Mouse (Mus musculus) midbrain, postnatal 0 days (tissue): ENCODE data around the gene Iqcd. TPM values are rescaled to one million over a fixed set of nuclear protein-coding genes. Genes with fewer than 3 reads are reported as not detected.
A peak's percentile ranks its signal among the peaks of the same experiment; 100 is the strongest.

Source experiments
- ATAC-seq: fragments of 200-750 bp; cut with Nextera tagmentation; 2 replicates; pipeline ENCODE4 v1.8.0; 2017; ENCODE audit warnings: moderate number of reproducible peaks, mild to moderate bottlenecking, moderate TSS enrichment, moderate library complexity; ENCODE audit not compliant: low FRiP score
- DNase-seq: peaks from one replicate; pipeline ENCODE4 v3.0.0-alpha.2; 2015; ENCODE audit warnings: low spot score
- H3K27ac ChIP-seq: fragments of 300-500 bp; sonication (generic); 2 replicates; pipeline ENCODE4 v1.5.1; 2014; ENCODE audit warnings: low read depth, mild to moderate bottlenecking, low read length, mixed read lengths
- H3K27me3 ChIP-seq: fragments of 300-500 bp; sonication (generic); 2 replicates; pipeline ENCODE4 v1.6.1; 2014; ENCODE audit warnings: low read length, control low read depth, mixed read lengths; ENCODE audit not compliant: insufficient read depth
- H3K36me3 ChIP-seq: fragments of 300-500 bp; sonication (generic); 2 replicates; pipeline ENCODE4 v1.6.1; 2014; ENCODE audit warnings: low read length, control low read depth, mixed read lengths; ENCODE audit not compliant: insufficient read depth
- H3K4me1 ChIP-seq: fragments of 300-500 bp; sonication (generic); 2 replicates; pipeline ENCODE4 v1.6.1; 2014; ENCODE audit warnings: mild to moderate bottlenecking, control low read depth, antibody characterized with exemption, low read length, mixed read lengths; ENCODE audit not compliant: insufficient read depth
- H3K4me2 ChIP-seq: fragments of 300-500 bp; sonication (generic); 2 replicates; pipeline ENCODE4 v1.6.1; 2014; ENCODE audit warnings: low read depth, mild to moderate bottlenecking, low read length, mixed read lengths; ENCODE audit not compliant: poor library complexity, severe bottlenecking
- H3K4me3 ChIP-seq: fragments of 300-500 bp; sonication (generic); 2 replicates; pipeline ENCODE4 v1.5.1; 2014; ENCODE audit warnings: low read depth, mild to moderate bottlenecking, low read length, moderate library complexity
- H3K9ac ChIP-seq: fragments of 300-500 bp; sonication (generic); replicated peaks from 2 replicates; pipeline ENCODE4 v1.6.1; 2014; ENCODE audit warnings: mild to moderate bottlenecking, low read length, moderate library complexity, mixed read lengths; ENCODE audit not compliant: poor library complexity, severe bottlenecking
- H3K9me3 ChIP-seq: fragments of 300-500 bp; sonication (generic); 2 replicates; pipeline ENCODE4 v1.6.1; 2016; ENCODE audit warnings: low read length, control low read depth
- CTCF ChIP-seq: IDR thresholded peaks from 2 replicates; pipeline ENCODE4 v1.5.1; 2016; ENCODE audit warnings: antibody characterized with exemption, mild to moderate bottlenecking
- WGBS: fragments of 180-500 bp; shearing (Covaris S2); extraction: QIAGEN DNeasy Blood & Tissue Kit; methylation state at CpG from one replicate; pipeline ENCODE4 v1.1.7; 2014; 5-methylcytosine and 5-hydroxymethylcytosine counted together
- polyA plus RNA-seq: library from polyadenylated mRNA; unstranded; fragments of >200 nt; fragmentation: Nextera tagmentation; extraction: Ambion mirVana; gene quantifications from 2 replicates; pipeline ENCODE4 v1.2.1, GENCODE M21; 2015
- total RNA-seq: library from RNA; depleted of rRNA; stranded (reverse); fragments of >200 nt; gene quantifications from 2 replicates; pipeline ENCODE4 v1.2.3, GENCODE M21; 2014

Iqcd gene
- total and polyA plus RNA-seq, 2 experiments from 2014 or later: 1.3 to 1.5 TPM

GRCm38 (mm10) chr5:120603515-120603914 lies 14.7 kb downstream of the Iqcd start:
- ATAC-seq: no peak
- DNase-seq: no peak
- no peaks in the 10 kb centered on the region for H3K4me1 ChIP-seq
- 51% methylated on average over 7 of the region's 7 CpGs for WGBS
- no peak overlapping the region for H3K4me2 ChIP-seq
- 0 out of 2 replicates have a peak, but pooled peaks cover 3% of the 10 kb centered on the region for H3K36me3 ChIP-seq
- H3K9me3 ChIP-seq: no peaks in the 10 kb centered on the region
- no peaks in the 10 kb centered on the region for H3K27me3 ChIP-seq
- H3K4me3 ChIP-seq: no peak overlapping the region
- H3K9ac ChIP-seq: no peak overlapping the region
- no peak overlapping the region for H3K27ac ChIP-seq
- no peak for TF ChIP-seq CTCF

GRCm38 (mm10) chr5:120604839-120605238 lies 16.0 kb downstream of the Iqcd start:
- Histone ChIP-seq H3K9ac (peak overlapping the region; percentile 59), H3K4me1 (no peaks in the 10 kb centered on the region), H3K9me3 (no peaks in the 10 kb centered on the region), H3K36me3 (0 out of 2 replicates have a peak, but pooled peaks cover 4% of the 10 kb centered on the region), H3K4me2 (peak overlapping the region; percentile 64), H3K27me3 (no peaks in the 10 kb centered on the region), H3K27ac (peak overlapping the region; percentile 82), H3K4me3 (peak overlapping the region; percentile 34)
- 3% methylated on average over 6 of the region's 6 CpGs for WGBS
- DNase-seq (peak; percentile 92), ATAC-seq (peak; percentile 65; the same call in 1 of the 2 replicates)
- peak; percentile 90 for TF ChIP-seq CTCF

- DNase-seq: peak; percentile 36
- peak overlapping the region; percentile 64 for H3K4me2 ChIP-seq
- 2% methylated on average over 10 of the region's 10 CpGs for WGBS
- H3K27me3 ChIP-seq: no peaks in the 10 kb centered on the region
- H3K9ac ChIP-seq: peak overlapping the region; percentile 59
- TF ChIP-seq CTCF: no peak
- no peaks in the 10 kb centered on the region for H3K9me3 ChIP-seq
- peak; percentile 48 for ATAC-seq
- no peaks in the 10 kb centered on the region for H3K4me1 ChIP-seq
- 0 out of 2 replicates have a peak, but pooled peaks cover 4% of the 10 kb centered on the region for H3K36me3 ChIP-seq
- H3K27ac ChIP-seq: peak overlapping the region; percentile 82
- peak overlapping the region; percentile 34 for H3K4me3 ChIP-seq
Observed at GRCm38 (mm10) chr5:120605241-120605661, 16.4 kb downstream of the Iqcd start.

- 1% methylated on average over 8 of the region's 8 CpGs for WGBS
- DNase-seq (peak; percentile 97), ATAC-seq (peak; percentile 72)
- Histone ChIP-seq H3K27me3 (no peaks in the 10 kb centered on the region), H3K9me3 (no peaks in the 10 kb centered on the region), H3K4me1 (no peaks in the 10 kb centered on the region), H3K4me3 (peak overlapping the region; percentile 34), H3K9ac (peak overlapping the region; percentile 59), H3K4me2 (peak overlapping the region; percentile 64), H3K27ac (peak overlapping the region; percentile 82; the same call in 1 of the 2 replicates), H3K36me3 (0 out of 2 replicates have a peak, but pooled peaks cover 4% of the 10 kb centered on the region)
- peak; percentile 96 for TF ChIP-seq CTCF
Observed at GRCm38 (mm10) chr5:120605688-120606087, 16.9 kb downstream of the Iqcd start.

GRCm38 (mm10) chr5:120606590-120607200 lies 17.9 kb downstream of the Iqcd start:
- ATAC-seq (no peak), DNase-seq (no peak)
- no peak overlapping the region for H3K4me2 ChIP-seq
- H3K9ac ChIP-seq: no peak overlapping the region
- no peak overlapping the region for H3K27ac ChIP-seq
- H3K4me1 ChIP-seq: peaks cover 8% of the 10 kb centered on the region; the same call in 1 of the 2 replicates
- no peaks in the 10 kb centered on the region for H3K9me3 ChIP-seq
- 0 out of 2 replicates have a peak, but pooled peaks cover 4% of the 10 kb centered on the region for H3K36me3 ChIP-seq
- no peak overlapping the region for H3K4me3 ChIP-seq
- 71% methylated on average over 25 of the region's 25 CpGs for WGBS
- no peak for TF ChIP-seq CTCF
- no peaks in the 10 kb centered on the region for H3K27me3 ChIP-seq

- Histone ChIP-seq H3K36me3 (0 out of 2 replicates have a peak, but pooled peaks cover 4% of the 10 kb centered on the region), H3K4me1 (peaks cover 8% of the 10 kb centered on the region; the same call in 1 of the 2 replicates), H3K9me3 (no peaks in the 10 kb centered on the region), H3K27me3 (no peaks in the 10 kb centered on the region), H3K4me3 (no peak overlapping the region), H3K9ac (no peak overlapping the region), H3K27ac (no peak overlapping the region), H3K4me2 (no peak overlapping the region)
- 82% methylated on average over 3 of the region's 3 CpGs for WGBS
- DNase-seq (no peak), ATAC-seq (no peak)
- no peak for TF ChIP-seq CTCF
Observed at GRCm38 (mm10) chr5:120607335-120607734, 18.5 kb downstream of the Iqcd start.
